Mouse (Mus musculus) hindbrain, embryonic 14.5 days (tissue): ENCODE data around the gene Atf7. TPM values are rescaled to one million over a fixed set of nuclear protein-coding genes. Genes with fewer than 3 reads are reported as not detected.
A peak's percentile ranks its signal among the peaks of the same experiment; 100 is the strongest.

Experiments
- ATAC-seq: fragments of 200-750 bp; cut with Nextera tagmentation; 2 replicates; pipeline ENCODE4 v1.8.0; 2017; ENCODE audit warnings: moderate number of reproducible peaks, mild to moderate bottlenecking, moderate TSS enrichment, moderate library complexity; ENCODE audit not compliant: low FRiP score
- DNase-seq: peaks from one replicate; pipeline ENCODE4 v3.0.0-alpha.2; 2015; ENCODE audit warnings: low spot score
- H3K27ac ChIP-seq: fragments of 300-500 bp; sonication (generic); 2 replicates; pipeline ENCODE4 v1.5.1; 2014; ENCODE audit warnings: mild to moderate bottlenecking, moderate library complexity
- H3K27me3 ChIP-seq: fragments of 300-500 bp; sonication (generic); 2 replicates; pipeline ENCODE4 v1.6.1; 2014; ENCODE audit warnings: mild to moderate bottlenecking, low read length, mixed read lengths; ENCODE audit not compliant: control insufficient read depth, insufficient read depth
- H3K36me3 ChIP-seq: fragments of 300-500 bp; sonication (generic); replicated peaks from 2 replicates; pipeline ENCODE4 v1.6.1; 2014; ENCODE audit not compliant: control insufficient read depth, insufficient read depth
- H3K4me1 ChIP-seq: fragments of 300-500 bp; sonication (generic); replicated peaks from 2 replicates; pipeline ENCODE4 v1.6.1; 2014; ENCODE audit warnings: antibody characterized with exemption, low read length, mixed read lengths; ENCODE audit not compliant: control insufficient read depth, insufficient read depth
- H3K4me2 ChIP-seq: fragments of 300-500 bp; sonication (generic); replicated peaks from 2 replicates; pipeline ENCODE4 v1.6.1; 2014; ENCODE audit warnings: mild to moderate bottlenecking, moderate library complexity
- H3K4me3 ChIP-seq: fragments of 300-500 bp; sonication (generic); replicated peaks from 2 replicates; pipeline ENCODE4 v1.5.1; 2014; ENCODE audit warnings: mild to moderate bottlenecking, low read length
- H3K9ac ChIP-seq: fragments of 300-500 bp; sonication (generic); 2 replicates; pipeline ENCODE4 v1.6.1; 2014
- H3K9me3 ChIP-seq: fragments of 300-500 bp; sonication (generic); 2 replicates; pipeline ENCODE4 v1.6.1; 2016; ENCODE audit warnings: low read length; ENCODE audit not compliant: control insufficient read depth
- WGBS: fragments of 180-500 bp; shearing (Covaris S2); extraction: QIAGEN DNeasy Blood & Tissue Kit; methylation state at CpG from one replicate; pipeline ENCODE4 v1.1.7; 2014; 5-methylcytosine and 5-hydroxymethylcytosine counted together
- polyA plus RNA-seq: library from polyadenylated mRNA; unstranded; fragments of >200 nt; fragmentation: Nextera tagmentation; extraction: Ambion mirVana; gene quantifications from 2 replicates; pipeline ENCODE4 v1.2.1, GENCODE M21; 2014

The Atf7 gene
- polyA plus RNA-seq, 1 experiment from 2014 or later, result 13.7 TPM

DNA sequence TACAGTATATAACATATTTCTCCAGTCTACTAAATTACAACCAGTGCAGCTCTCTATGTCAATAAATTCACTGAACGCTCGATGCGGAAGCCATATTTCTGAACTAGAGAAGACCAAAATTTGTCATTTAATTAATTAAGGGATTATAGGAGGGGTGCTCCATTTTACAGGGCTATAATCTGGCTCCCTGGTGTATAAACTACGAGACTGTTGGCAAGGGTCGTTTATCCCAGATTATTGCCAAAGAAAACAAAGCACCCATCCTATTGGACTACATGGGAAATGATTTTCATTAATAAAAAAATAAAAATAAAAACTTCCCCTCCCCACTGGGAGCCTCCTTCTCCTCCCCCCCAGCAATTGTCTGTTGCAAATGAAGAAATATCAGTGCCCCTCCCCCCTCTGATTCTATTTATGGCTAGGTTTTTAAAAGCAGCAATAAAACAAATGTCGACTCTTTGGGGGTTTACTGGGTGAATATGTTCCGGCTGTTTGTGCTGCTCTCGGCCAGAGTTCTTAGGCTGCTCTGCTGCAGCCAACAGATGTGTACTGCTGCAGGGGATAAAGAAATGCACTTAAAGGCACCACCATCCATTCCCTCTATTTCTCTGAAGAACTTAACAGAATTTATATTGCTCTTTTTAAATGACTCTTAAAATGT is 31.1 kb downstream of the Atf7 start:
- Histone ChIP-seq H3K4me3 (no peak overlapping the region), H3K4me2 (peak overlapping the region; percentile 25), H3K9ac (peak overlapping the region; percentile 24; the same call in 1 of the 2 replicates), H3K36me3 (no peaks in the 10 kb centered on the region), H3K27ac (0 out of 2 replicates have a peak overlapping the region, but pooled peaks have one; percentile 26), H3K4me1 (peaks cover 10% of the 10 kb centered on the region), H3K9me3 (no peaks in the 10 kb centered on the region), H3K27me3 (no peaks in the 10 kb centered on the region)
- ATAC-seq (no peak), DNase-seq (no peak)
- 43% methylated on average over 8 of the region's 8 CpGs for WGBS

- Histone ChIP-seq H3K4me2 (no peak overlapping the region), H3K4me1 (peaks cover 10% of the 10 kb centered on the region), H3K27ac (no peak overlapping the region), H3K9ac (no peak overlapping the region), H3K9me3 (no peaks in the 10 kb centered on the region), H3K27me3 (no peaks in the 10 kb centered on the region), H3K4me3 (no peak overlapping the region), H3K36me3 (no peaks in the 10 kb centered on the region)
- ATAC-seq (no peak), DNase-seq (no peak)
- 51% methylated on average over 1 of the region's 1 CpGs for WGBS
These were observed 32.6 kb downstream of the Atf7 start for GRCm38 (mm10) chr15:102592674-102593073.

DNA sequence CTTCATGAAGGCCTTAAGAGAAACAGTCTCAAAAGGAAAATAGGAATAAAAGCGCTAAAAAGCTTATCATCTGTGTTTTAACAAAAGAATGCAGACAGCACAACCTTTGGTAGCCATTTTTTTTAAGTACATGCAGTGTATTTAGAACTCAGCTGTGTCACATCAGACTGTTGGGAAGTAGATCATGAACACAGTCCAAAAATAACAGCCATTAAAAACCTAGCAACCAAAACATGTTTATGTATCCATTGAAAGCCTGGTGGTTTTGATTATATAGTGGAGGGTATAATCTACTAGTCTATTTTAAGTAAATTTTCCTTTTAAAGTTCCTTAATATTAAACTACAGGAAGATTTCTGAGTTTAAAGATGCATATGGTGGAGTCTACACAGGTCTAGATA is 34.7 kb downstream of the Atf7 start:
- H3K9ac ChIP-seq, result no peak overlapping the region
- no peak for DNase-seq
- no peak overlapping the region for H3K27ac ChIP-seq
- no peak overlapping the region for H3K4me3 ChIP-seq
- H3K4me1 ChIP-seq, result peaks cover 13% of the 10 kb centered on the region
- 94% methylated on average over 1 of the region's 1 CpGs for WGBS
- H3K4me2 ChIP-seq, result no peak overlapping the region
- H3K27me3 ChIP-seq, result no peaks in the 10 kb centered on the region
- no peaks in the 10 kb centered on the region for H3K36me3 ChIP-seq
- no peaks in the 10 kb centered on the region for H3K9me3 ChIP-seq
- ATAC-seq, result no peak

GRCm38 (mm10) chr15:102589826-102590225 is 35.4 kb downstream of the Atf7 start:
- H3K27ac ChIP-seq, result no peak overlapping the region
- no peaks in the 10 kb centered on the region for H3K9me3 ChIP-seq
- ATAC-seq (no peak), DNase-seq (no peak)
- WGBS, result 97% methylated on average over 8 of the region's 8 CpGs
- no peaks in the 10 kb centered on the region for H3K27me3 ChIP-seq
- no peaks in the 10 kb centered on the region for H3K36me3 ChIP-seq
- no peak overlapping the region for H3K4me3 ChIP-seq
- H3K4me1 ChIP-seq, result peaks cover 14% of the 10 kb centered on the region
- no peak overlapping the region for H3K4me2 ChIP-seq
- no peak overlapping the region for H3K9ac ChIP-seq

- Histone ChIP-seq H3K9me3 (no peaks in the 10 kb centered on the region), H3K4me1 (peaks cover 18% of the 10 kb centered on the region), H3K4me3 (no peak overlapping the region), H3K27ac (peak overlapping the region; percentile 48), H3K4me2 (no peak overlapping the region), H3K27me3 (no peaks in the 10 kb centered on the region), H3K36me3 (no peaks in the 10 kb centered on the region), H3K9ac (no peak overlapping the region)
- WGBS, result 42% methylated on average over 5 of the region's 5 CpGs
- DNase-seq, result no peak
- ATAC-seq, result no peak
These were observed 39.8 kb downstream of the Atf7 start for GRCm38 (mm10) chr15:102585501-102585900.

DNA sequence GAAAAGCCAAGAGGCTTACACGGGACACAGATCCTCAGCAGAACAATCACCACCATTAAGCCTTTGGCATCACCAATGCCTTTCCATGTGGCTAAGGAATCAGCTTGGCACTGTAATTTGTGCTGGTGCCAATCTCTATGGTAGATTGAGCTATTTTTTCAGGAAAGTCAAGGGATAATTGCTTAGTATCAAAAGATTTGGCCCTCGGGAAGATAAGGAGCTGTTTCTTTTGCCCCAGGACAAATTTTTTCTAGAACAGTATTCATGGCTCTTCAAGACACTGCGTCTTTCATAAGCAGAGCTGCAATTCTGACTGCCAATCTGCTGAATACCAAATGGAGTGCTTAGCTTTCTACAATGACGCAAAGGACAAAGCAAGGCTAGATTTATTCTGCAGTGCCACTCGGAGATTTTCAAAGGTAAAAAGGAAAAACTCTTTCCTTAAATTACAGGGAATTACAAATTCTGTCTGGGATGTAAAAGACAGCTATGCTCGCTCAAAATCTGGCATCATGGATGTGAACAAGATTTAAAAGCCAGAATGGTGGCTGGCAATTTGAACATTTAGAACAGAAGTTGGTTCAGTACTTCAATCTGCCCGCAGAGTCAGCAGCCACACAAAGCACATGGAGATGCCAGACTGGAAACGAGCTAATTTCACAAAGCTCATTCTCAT is 41.4 kb downstream of the Atf7 start:
- Histone ChIP-seq H3K27me3 (no peaks in the 10 kb centered on the region), H3K36me3 (no peaks in the 10 kb centered on the region), H3K4me3 (no peak overlapping the region), H3K27ac (peak overlapping the region; percentile 78), H3K4me1 (peaks cover 18% of the 10 kb centered on the region), H3K9me3 (no peaks in the 10 kb centered on the region), H3K9ac (peak overlapping the region; percentile 36), H3K4me2 (peak overlapping the region; percentile 28; the same call in 1 of the 2 replicates)
- WGBS, result 34% methylated on average over 8 of the region's 8 CpGs
- peak; percentile 51 for DNase-seq
- peak; percentile 55; the same call in 1 of the 2 replicates for ATAC-seq

GRCm38 (mm10) chr15:102581205-102581604 is 44.1 kb downstream of the Atf7 start:
- WGBS, result 80% methylated on average over 1 of the region's 1 CpGs

DNA sequence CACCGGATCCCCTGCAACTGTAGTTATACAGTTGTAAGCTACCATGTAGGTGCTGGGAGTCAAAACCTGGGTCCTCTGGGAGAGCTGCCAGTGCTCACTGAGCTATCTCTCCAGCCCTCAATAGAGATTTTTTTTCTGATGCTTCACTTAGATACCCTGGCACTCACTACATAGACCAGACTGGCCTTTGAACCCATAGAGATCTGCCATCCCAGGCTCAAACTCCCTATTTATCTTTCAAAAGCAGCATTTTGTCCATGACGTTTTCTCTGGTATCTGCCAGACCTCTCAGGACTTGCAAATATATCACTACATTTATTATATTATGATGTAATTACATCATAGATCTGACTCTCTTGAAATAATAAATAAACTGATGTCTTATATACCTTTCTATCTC is 46.9 kb downstream of the Atf7 start:
- Histone ChIP-seq H3K27ac (no peak overlapping the region), H3K4me2 (no peak overlapping the region), H3K4me3 (no peak overlapping the region), H3K9ac (no peak overlapping the region), H3K4me1 (peaks cover 3% of the 10 kb centered on the region), H3K27me3 (no peaks in the 10 kb centered on the region), H3K36me3 (no peaks in the 10 kb centered on the region), H3K9me3 (no peaks in the 10 kb centered on the region)
- ATAC-seq (no peak), DNase-seq (no peak)
- WGBS, result 94% methylated on average over 2 of the region's 2 CpGs

More at GRCm38 (mm10) chr15:102581205-102581604, 44.1 kb downstream of the Atf7 start:
- Histone ChIP-seq H3K4me1 (peaks cover 21% of the 10 kb centered on the region), H3K9me3 (no peaks in the 10 kb centered on the region), H3K36me3 (no peaks in the 10 kb centered on the region), H3K27ac (no peak overlapping the region), H3K27me3 (no peaks in the 10 kb centered on the region), H3K4me2 (no peak overlapping the region), H3K9ac (no peak overlapping the region), H3K4me3 (no peak overlapping the region)
- ATAC-seq (no peak), DNase-seq (no peak)

- Histone ChIP-seq H3K36me3 (no peaks in the 10 kb centered on the region), H3K27ac (no peak overlapping the region), H3K27me3 (no peaks in the 10 kb centered on the region), H3K4me1 (peaks cover 3% of the 10 kb centered on the region; the same call in 1 of the 2 replicates), H3K4me2 (no peak overlapping the region), H3K4me3 (no peak overlapping the region), H3K9ac (no peak overlapping the region), H3K9me3 (no peaks in the 10 kb centered on the region)
- WGBS, result 74% methylated on average over 1 of the region's 1 CpGs
- ATAC-seq, result no peak
- no peak for DNase-seq
These were observed 48.3 kb downstream of the Atf7 start for GRCm38 (mm10) chr15:102576972-102577371.
